Mouse (Mus musculus): ENCODE measurements around the gene Lypd6b. TPM values are rescaled to one million over a fixed set of nuclear protein-coding genes. Genes with fewer than 3 reads are reported as not detected.

Gene Lypd6b
- polyA plus RNA-seq, 1 experiment from 2014 or later = 2.6 TPM

DNA sequence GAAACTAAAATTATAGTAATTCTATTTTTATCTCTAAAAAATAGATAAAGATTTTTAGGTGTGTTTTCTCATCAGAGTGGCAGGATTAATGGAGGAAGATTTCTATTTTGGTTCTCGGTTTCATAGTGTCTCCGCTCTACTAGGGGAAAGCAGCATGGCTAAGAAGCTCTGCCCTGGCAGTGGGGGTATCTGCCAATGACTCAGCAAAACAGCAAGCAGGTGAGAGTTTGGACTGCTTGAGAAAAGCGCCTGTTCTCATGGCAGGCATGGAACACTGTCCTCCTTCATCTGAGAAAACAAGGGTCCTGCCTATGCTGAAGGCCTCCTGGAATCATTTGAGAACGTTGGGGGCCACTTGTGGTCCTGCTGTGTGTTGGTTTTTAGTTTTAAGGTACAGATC, 12.3 kb upstream of the Lypd6b start:
- peaks cover under 1% of the 10 kb centered on the region; the same call in 1 of the 2 replicates for H3K36me3 ChIP-seq
- H3K27me3 ChIP-seq = no peaks in the 10 kb centered on the region
- H3K9ac ChIP-seq = no peak overlapping the region
- no peaks in the 10 kb centered on the region for H3K9me3 ChIP-seq (replicated peaks)
- H3K4me2 ChIP-seq (replicated peaks) = no peak overlapping the region
- ATAC-seq (ENCODE audit: low FRiP score) = no peak
- no peaks in the 10 kb centered on the region for H3K4me1 ChIP-seq
- H3K27ac ChIP-seq = no peak overlapping the region
- no peak overlapping the region for H3K4me3 ChIP-seq
- 87% methylated on average over 4 of the region's 4 CpGs for whole genome bisulfite sequencing

DNA sequence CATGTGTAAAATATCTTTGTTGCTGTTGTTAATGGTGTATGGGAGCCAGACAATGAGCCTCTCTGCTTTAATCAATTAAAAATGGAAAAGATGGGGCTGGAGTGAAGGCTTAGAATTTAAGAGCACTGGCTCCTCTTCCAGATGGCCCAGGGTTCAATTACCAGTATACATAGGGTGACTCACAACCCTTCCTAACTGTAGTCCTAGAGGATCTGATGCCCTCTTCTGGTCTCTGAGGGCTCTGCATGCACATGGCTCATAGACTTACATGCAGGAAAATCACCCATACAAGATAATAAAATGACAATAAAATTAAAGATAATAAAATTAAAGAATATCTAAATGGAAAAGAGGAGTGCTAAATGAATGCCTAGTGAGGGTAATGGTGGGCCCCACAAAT, 11.8 kb upstream of the Lypd6b start:
- Histone ChIP-seq H3K9ac (no peak overlapping the region), H3K27ac (no peak overlapping the region), H3K4me1 (no peaks in the 10 kb centered on the region), H3K4me2 (replicated peaks) (no peak overlapping the region), H3K27me3 (no peaks in the 10 kb centered on the region), H3K36me3 (no peaks in the 10 kb centered on the region; the same call in 1 of the 2 replicates), H3K4me3 (no peak overlapping the region), H3K9me3 (replicated peaks) (no peaks in the 10 kb centered on the region)
- ATAC-seq (ENCODE audit: low FRiP score) = 0 out of 2 replicates have a peak, but pooled peaks have one; percentile 43

DNA sequence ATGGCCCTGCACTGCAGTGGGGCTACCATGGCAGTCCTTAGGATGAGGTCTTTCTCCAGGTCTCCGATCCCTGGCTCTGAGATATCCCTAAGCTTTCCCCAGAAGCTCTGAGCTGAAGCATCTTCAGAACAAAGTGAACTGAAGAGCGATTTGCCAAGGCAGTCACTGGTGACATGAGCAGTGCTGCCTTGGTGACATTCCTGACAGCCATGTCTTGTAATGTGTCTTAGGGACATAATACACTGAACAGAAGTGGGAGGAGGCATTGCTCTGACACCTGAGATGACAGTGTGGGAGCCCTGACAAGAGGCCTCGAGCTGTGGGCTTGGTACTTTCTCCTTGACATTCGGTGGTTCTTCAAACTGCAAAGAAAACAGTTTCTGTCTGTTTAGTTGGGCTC, 11.1 kb upstream of the Lypd6b start:
- Histone ChIP-seq H3K9me3 (replicated peaks) (no peaks in the 10 kb centered on the region), H3K36me3 (no peaks in the 10 kb centered on the region; the same call in 1 of the 2 replicates), H3K27me3 (no peaks in the 10 kb centered on the region), H3K4me1 (no peaks in the 10 kb centered on the region), H3K27ac (no peak overlapping the region), H3K4me3 (no peak overlapping the region), H3K9ac (no peak overlapping the region), H3K4me2 (replicated peaks) (no peak overlapping the region)
- no peak for ATAC-seq (ENCODE audit: low FRiP score)
- WGBS = 88% methylated on average over 4 of the region's 4 CpGs

DNA sequence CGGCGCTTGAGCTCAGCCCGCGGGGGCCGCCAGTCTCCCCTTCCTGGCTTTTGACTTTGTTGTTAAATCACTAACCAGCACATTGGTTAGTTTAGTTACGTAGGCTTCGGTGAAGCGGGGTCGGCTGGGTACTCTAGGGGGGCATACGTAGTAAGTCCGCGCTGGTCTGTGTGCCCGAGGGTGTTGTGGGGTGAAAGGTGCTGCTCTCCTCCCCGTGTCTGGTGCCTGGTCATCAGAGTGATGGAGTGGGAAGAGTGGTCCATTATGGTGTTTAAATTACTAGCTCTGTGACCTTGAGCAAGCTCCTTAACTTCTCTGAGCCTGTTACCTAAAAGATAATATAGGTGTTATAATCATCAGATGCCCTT, 547 bp downstream of the Lypd6b start:
- WGBS = under 1% methylated on average over 14 of the region's 14 CpGs
- ATAC-seq (ENCODE audit: low FRiP score) = no peak
- Histone ChIP-seq H3K9ac (peak overlapping the region; percentile 72), H3K9me3 (replicated peaks) (no peaks in the 10 kb centered on the region), H3K4me1 (peaks cover 12% of the 10 kb centered on the region), H3K4me2 (replicated peaks) (peak overlapping the region; percentile 100), H3K27ac (no peak overlapping the region), H3K4me3 (peak overlapping the region; percentile 67), H3K27me3 (peaks cover 45% of the 10 kb centered on the region), H3K36me3 (no peaks in the 10 kb centered on the region)

DNA sequence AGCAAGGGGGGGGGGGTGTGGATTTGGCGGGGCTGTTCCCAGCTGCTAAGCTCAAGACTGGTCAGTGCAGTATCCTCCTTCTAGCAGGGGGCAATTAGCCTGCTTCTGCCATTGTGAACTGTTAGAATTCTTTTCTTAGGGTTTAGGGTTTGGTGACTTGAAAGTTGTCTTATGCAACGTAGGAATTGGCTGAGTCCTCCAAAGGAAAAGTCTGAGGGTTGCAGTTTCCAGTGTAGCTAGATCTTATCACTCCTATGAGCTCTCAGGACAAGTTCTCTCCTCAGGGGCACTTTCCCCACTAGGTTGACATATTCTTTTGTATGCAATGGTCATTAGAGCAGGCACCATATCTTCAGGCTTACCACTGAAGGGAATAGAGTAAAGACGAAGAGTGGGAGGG, 1.2 kb downstream of the Lypd6b start:
- Histone ChIP-seq H3K9me3 (replicated peaks) (no peaks in the 10 kb centered on the region), H3K36me3 (no peaks in the 10 kb centered on the region), H3K4me2 (replicated peaks) (no peak overlapping the region), H3K4me1 (peaks cover 12% of the 10 kb centered on the region), H3K9ac (no peak overlapping the region), H3K4me3 (no peak overlapping the region), H3K27ac (no peak overlapping the region), H3K27me3 (peaks cover 45% of the 10 kb centered on the region)
- no peak for ATAC-seq (ENCODE audit: low FRiP score)
- WGBS = 15% methylated on average over 3 of the region's 3 CpGs

DNA sequence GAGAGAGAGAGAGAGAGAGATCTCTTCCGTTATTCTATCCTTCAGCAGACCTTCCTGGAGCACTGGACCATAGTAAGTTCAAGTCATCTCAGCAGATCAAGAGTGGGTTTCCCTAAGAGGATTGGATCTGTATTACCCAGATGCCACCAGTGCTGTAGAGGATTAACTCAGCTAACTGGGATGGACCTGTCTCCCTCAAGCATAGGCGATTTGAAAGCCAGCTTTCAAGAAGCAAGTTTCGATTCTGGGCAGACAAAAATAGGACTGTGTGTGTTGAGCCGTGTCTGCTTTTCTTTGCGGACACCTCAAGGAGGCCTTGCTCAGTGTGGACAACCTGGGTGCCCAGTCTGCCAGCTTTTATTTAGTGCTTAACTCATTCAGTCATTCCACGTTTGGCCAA, 1.6 kb downstream of the Lypd6b start:
- Histone ChIP-seq H3K9ac (no peak overlapping the region), H3K4me3 (no peak overlapping the region), H3K27me3 (peaks cover 45% of the 10 kb centered on the region), H3K36me3 (no peaks in the 10 kb centered on the region), H3K4me2 (replicated peaks) (no peak overlapping the region), H3K27ac (no peak overlapping the region), H3K4me1 (peaks cover 12% of the 10 kb centered on the region), H3K9me3 (replicated peaks) (no peaks in the 10 kb centered on the region)
- ATAC-seq (ENCODE audit: low FRiP score) = no peak
- 72% methylated on average over 6 of the region's 6 CpGs for WGBS

DNA sequence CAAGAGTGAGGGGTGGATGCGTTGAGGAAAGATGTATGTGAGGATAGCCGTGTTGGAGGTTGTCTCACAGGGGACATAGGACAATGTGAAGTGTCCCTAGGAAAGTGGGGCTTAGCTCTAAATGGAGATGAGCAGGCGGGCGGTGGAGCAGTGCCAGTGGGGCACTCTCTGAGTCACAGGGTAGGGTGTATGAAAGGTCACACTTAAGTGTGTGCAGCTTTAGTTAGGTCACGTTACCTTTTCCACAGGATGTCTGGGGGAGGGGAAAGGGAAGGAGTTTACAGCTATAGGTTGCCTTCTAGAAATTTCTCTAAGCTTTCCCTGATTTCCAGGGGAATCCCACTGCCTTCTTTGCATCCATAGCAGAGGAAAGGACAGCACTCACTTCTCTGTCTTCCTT, 2.0 kb downstream of the Lypd6b start:
- peaks cover 45% of the 10 kb centered on the region for H3K27me3 ChIP-seq
- H3K27ac ChIP-seq = no peak overlapping the region
- no peak overlapping the region for H3K4me3 ChIP-seq
- H3K4me1 ChIP-seq = peaks cover 12% of the 10 kb centered on the region
- 88% methylated on average over 5 of the region's 5 CpGs for WGBS
- no peak overlapping the region for H3K4me2 ChIP-seq (replicated peaks)
- no peak overlapping the region for H3K9ac ChIP-seq
- no peak for ATAC-seq (ENCODE audit: low FRiP score)
- H3K36me3 ChIP-seq = no peaks in the 10 kb centered on the region
- H3K9me3 ChIP-seq (replicated peaks) = no peaks in the 10 kb centered on the region

DNA sequence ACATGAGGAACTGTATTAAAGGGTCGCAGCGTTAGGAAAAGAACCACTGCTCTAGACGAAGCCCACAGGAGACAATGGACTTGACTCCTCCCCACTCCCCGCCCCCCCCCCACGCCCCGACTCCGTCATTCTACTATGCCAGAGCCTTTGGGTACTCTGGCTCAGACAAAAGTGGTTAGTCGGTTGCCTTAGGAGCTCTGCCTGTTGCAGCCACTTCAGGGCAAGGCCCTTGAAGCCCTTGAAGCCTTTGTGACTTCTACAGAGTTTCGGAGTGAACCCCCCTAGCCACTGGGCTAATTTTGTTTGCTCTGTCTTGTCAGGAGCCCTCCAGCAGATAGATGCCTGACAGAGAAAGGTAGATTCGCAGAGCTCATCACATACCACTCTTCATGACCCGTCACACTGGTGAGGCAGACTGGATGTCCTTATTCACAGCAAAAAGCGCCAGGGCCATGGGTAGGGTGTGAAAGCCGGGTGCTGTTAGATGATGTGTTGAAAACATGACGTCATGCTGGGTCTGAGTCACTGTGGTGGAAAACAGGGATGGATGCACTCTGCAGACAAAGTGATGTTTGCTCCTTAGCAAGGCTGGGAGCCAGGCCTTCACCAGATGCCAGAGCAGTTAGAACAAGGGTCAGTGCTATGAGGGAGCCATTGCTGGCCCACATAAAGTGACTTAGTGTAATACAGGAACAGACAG, 10.1 kb downstream of the Lypd6b start:
- Histone ChIP-seq H3K27me3 (no peaks in the 10 kb centered on the region), H3K36me3 (no peaks in the 10 kb centered on the region), H3K9ac (no peak overlapping the region), H3K9me3 (replicated peaks) (no peaks in the 10 kb centered on the region), H3K4me1 (no peaks in the 10 kb centered on the region), H3K4me3 (no peak overlapping the region), H3K4me2 (replicated peaks) (no peak overlapping the region), H3K27ac (no peak overlapping the region)
- 54% methylated on average over 14 of the region's 14 CpGs for WGBS
- no peak for ATAC-seq (ENCODE audit: low FRiP score)

DNA sequence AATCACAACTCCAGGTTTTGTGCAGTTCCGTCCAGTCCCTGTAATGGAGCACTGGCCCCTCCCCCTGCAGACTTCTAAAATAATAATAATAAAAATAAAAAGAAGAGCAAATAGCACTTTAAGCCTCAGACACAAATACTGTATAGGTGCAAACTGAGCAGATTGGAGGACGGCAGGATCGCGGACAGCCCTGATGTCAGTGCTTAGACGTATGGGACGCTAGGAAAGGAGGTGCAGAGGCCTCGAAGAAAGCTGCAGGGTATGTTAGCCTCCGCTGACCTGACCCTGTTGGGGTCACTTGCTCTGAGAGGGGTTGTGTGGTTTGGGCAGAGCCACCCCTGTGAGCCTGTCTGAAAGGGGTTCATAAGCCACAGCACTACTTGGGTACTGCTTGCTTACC, 17.0 kb downstream of the Lypd6b start:
- Histone ChIP-seq H3K4me1 (no peaks in the 10 kb centered on the region), H3K9me3 (replicated peaks) (no peaks in the 10 kb centered on the region), H3K9ac (no peak overlapping the region), H3K27me3 (no peaks in the 10 kb centered on the region; the same call in 1 of the 2 replicates), H3K4me2 (replicated peaks) (no peak overlapping the region), H3K27ac (no peak overlapping the region), H3K36me3 (no peaks in the 10 kb centered on the region), H3K4me3 (no peak overlapping the region)
- WGBS = 75% methylated on average over 8 of the region's 8 CpGs
- no peak for ATAC-seq (ENCODE audit: low FRiP score)

DNA sequence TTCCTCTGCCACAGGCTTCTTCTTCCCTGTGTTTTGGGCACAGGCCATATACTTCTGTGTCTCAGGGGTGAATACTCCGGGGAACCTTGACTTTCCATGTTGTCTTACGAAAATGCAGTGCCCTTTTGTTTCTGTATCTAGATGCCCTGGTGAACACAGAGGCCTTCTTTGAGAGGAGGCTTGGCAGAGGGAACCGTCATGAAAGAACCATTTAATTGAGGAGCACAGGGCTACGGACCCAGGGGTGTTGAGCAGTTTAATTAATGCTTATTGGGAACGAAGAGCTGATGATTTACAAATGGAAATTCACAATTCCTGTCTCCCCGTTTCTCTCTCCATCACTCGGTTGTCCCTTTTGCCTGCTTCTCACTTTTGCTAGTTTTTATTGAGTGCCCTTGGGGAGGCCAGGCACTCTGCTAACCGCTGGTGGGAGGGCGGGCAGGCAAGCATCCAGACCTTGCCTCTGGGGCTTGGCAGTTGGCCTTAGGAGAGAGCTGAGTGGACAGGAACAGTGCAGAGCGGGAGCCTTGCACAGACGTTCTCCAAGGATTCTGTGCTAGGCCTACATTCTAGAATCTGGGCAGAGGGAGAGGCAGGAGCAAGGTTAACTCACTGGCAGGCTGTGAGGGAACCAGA, 18.4 kb downstream of the Lypd6b start:
- no peaks in the 10 kb centered on the region for H3K9me3 ChIP-seq (replicated peaks)
- no peaks in the 10 kb centered on the region; the same call in 1 of the 2 replicates for H3K27me3 ChIP-seq
- H3K4me1 ChIP-seq = no peaks in the 10 kb centered on the region
- H3K4me3 ChIP-seq = no peak overlapping the region
- H3K36me3 ChIP-seq = no peaks in the 10 kb centered on the region
- no peak for ATAC-seq (ENCODE audit: low FRiP score)
- no peak overlapping the region for H3K27ac ChIP-seq
- no peak overlapping the region for H3K9ac ChIP-seq
- WGBS = 71% methylated on average over 11 of the region's 11 CpGs
- no peak overlapping the region for H3K4me2 ChIP-seq (replicated peaks)

DNA sequence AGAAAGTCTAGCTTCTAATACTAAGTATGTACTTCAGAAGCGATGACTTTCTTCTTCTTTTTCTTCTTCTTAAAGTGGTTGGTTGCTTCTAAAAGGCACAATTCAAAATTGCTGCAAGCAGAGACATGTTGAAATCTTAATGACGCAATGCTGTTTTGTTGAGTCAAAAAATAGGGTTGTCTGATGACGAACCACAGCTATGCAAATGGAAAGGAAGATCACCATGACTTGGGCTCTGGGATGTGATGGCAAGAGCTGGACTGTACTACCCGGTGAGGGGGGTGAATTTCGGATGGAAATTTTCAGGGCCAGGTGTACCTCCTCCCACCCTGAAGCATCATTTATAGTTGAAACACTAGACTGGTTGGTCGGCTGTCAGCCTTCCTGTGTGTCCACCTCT, 22.0 kb downstream of the Lypd6b start:
- Histone ChIP-seq H3K4me3 (no peak overlapping the region), H3K9ac (no peak overlapping the region), H3K36me3 (no peaks in the 10 kb centered on the region), H3K4me2 (replicated peaks) (no peak overlapping the region), H3K9me3 (replicated peaks) (no peaks in the 10 kb centered on the region), H3K27me3 (no peaks in the 10 kb centered on the region; the same call in 1 of the 2 replicates), H3K4me1 (peaks cover 10% of the 10 kb centered on the region), H3K27ac (no peak overlapping the region)
- no peak for ATAC-seq (ENCODE audit: low FRiP score)
- WGBS = 87% methylated on average over 6 of the region's 6 CpGs

DNA sequence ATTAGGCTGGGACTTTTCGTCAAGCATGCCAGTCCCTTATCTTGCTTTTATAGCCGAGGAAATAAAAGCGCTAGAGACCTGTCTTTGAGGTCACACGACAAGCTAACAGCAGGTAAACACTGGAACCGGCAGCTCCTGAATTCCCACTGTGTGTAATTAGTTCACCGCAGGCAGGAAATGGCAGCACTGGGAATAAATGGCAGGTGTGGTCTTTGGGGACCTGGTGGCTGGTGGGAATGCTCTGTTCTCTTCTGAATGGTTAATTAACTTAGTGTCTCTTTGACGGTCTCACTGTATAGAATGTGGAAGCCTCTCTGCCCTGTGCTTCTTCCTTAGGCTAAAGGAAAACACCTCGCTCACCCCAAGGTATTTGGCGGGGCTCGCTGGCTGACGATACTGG, 23.9 kb downstream of the Lypd6b start:
- Histone ChIP-seq H3K4me1 (peaks cover 10% of the 10 kb centered on the region), H3K4me2 (replicated peaks) (no peak overlapping the region), H3K27ac (no peak overlapping the region), H3K9ac (no peak overlapping the region), H3K9me3 (replicated peaks) (no peaks in the 10 kb centered on the region), H3K4me3 (no peak overlapping the region), H3K36me3 (no peaks in the 10 kb centered on the region), H3K27me3 (0 out of 2 replicates have a peak, but pooled peaks cover under 1% of the 10 kb centered on the region)
- ATAC-seq (ENCODE audit: low FRiP score) = no peak
- 19% methylated on average over 11 of the region's 11 CpGs for WGBS

DNA sequence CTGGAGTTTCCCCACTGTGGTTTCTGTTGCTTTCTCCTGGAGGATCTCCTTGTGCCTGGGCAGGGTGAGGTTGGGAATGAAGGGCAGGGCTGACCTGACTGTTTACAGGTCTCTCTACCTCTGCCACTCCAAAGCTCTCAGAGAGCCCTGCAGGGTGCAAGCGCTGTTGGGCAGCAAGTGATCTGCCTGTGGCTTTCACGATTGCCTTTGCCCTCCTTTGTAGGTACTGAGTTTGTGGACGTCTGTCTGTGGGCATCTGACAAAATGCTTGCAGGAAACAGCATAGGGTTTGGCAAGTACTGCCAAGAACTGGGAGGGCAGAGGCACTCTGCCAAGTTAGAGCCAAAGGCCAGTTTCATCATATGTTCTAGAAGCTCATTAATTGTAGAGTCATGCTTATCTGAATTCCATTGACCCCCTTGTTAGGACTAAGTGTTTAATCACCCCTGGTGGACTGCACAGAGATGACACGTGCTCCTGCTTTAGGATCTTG, 24.4 kb downstream of the Lypd6b start:
- no peak overlapping the region for H3K4me2 ChIP-seq (replicated peaks)
- peaks cover 10% of the 10 kb centered on the region for H3K4me1 ChIP-seq
- ATAC-seq (ENCODE audit: low FRiP score) = no peak
- no peak overlapping the region for H3K27ac ChIP-seq
- no peak overlapping the region for H3K4me3 ChIP-seq
- WGBS = 37% methylated on average over 4 of the region's 4 CpGs
- H3K36me3 ChIP-seq = no peaks in the 10 kb centered on the region
- H3K9me3 ChIP-seq (replicated peaks) = no peaks in the 10 kb centered on the region
- no peak overlapping the region for H3K9ac ChIP-seq
- 0 out of 2 replicates have a peak, but pooled peaks cover 3% of the 10 kb centered on the region for H3K27me3 ChIP-seq

Measured in hindbrain, embryonic 12.5 days (tissue).